In the genomic region with DNA sequence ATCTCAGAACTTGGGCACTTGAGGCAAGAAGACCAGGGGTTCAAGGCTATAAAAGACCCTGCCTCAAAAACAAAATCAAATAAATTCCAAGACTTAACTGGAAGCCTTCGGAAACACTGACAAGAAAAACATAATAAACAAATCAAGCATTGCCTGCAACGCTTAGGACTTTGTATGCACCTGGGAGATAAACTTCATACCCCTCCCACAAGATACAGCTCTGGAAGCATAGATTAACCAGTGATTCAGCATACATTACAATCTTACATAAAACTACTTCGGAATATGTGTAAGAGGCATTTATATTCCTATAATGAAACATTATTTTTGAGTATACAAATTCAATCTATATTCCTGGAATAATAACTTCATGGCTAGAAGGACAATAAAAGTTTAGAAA, we compare ENCODE assay signal across 9 mouse cellular contexts. TPM values are rescaled to one million over a fixed set of nuclear protein-coding genes. Genes with fewer than 3 reads are reported as not detected.
DNase-seq lines count a peak whose midpoint lies in the region; ATAC-seq and TF ChIP-seq lines count a peak whose summit lies in the region.
"Had no signal": no experiment of that assay in that cellular context is flagged by ENCODE, and none has a peak within 500 bp of the region (broad histone marks: within the 10 kb centered on the region; RNA-seq: fewer than 3 reads in every experiment).

No protein-coding gene starts in this region.

- H3K36me3 ChIP-seq in intestine, embryonic 14.5 days (ENCODE audit: control insufficient read depth, insufficient read depth, low read length) = peaks cover 18% of the 10 kb centered on the region
- H3K36me3 ChIP-seq in intestine, embryonic 16.5 days (ENCODE audit: control insufficient read depth, insufficient read depth, low read length) = no peaks in the 10 kb centered on the region
- peaks cover 20% of the 10 kb centered on the region for H3K36me3 ChIP-seq in midbrain, embryonic 12.5 days
- no peaks in the 10 kb centered on the region for H3K36me3 ChIP-seq in midbrain, embryonic 14.5 days (ENCODE audit: control insufficient read depth, insufficient read depth, low read length)
- peaks cover 17% of the 10 kb centered on the region; the same call in 1 of the 2 replicates for H3K36me3 ChIP-seq in limb, embryonic 12.5 days

- TF ChIP-seq CTCF in cerebellum, adult 2 months (IDR thresholded peaks at IDR 0.05; ENCODE audit: borderline replicate concordance, insufficient read depth, low read depth, low read length) = no peak

- H3K4me3 ChIP-seq in intestine, embryonic 14.5 days (ENCODE audit: low read depth, low read length) = no peak overlapping the region
- no peak overlapping the region for H3K4me3 ChIP-seq in intestine, embryonic 16.5 days (ENCODE audit: low read length)
- H3K4me3 ChIP-seq in midbrain, embryonic 12.5 days = no peak overlapping the region
- H3K4me3 ChIP-seq in midbrain, embryonic 14.5 days (replicated peaks; ENCODE audit: low read depth, low read length) = no peak overlapping the region
- no peak overlapping the region for H3K4me3 ChIP-seq in limb, embryonic 12.5 days (replicated peaks)
- no peak overlapping the region for H3K4me3 ChIP-seq in cerebellum, adult 2 months (replicated peaks; ENCODE audit: insufficient read depth, low read depth, low read length)

- TF ChIP-seq POLR2A in cerebellum, adult 2 months (IDR thresholded peaks at IDR 0.05; ENCODE audit: borderline replicate concordance, insufficient read depth, low read length) = no peak

- peaks cover 7% of the 10 kb centered on the region for H3K4me1 ChIP-seq in intestine, embryonic 14.5 days (replicated peaks; ENCODE audit: control insufficient read depth, insufficient read depth, low read length)
- H3K4me1 ChIP-seq in intestine, embryonic 16.5 days (ENCODE audit: control insufficient read depth, insufficient read depth, low read length) = peaks cover 6% of the 10 kb centered on the region
- peaks cover 29% of the 10 kb centered on the region for H3K4me1 ChIP-seq in midbrain, embryonic 12.5 days
- H3K4me1 ChIP-seq in midbrain, embryonic 14.5 days (ENCODE audit: control insufficient read depth, insufficient read depth, low read length) = 0 out of 2 replicates have a peak, but pooled peaks cover 3% of the 10 kb centered on the region
- H3K4me1 ChIP-seq in limb, embryonic 12.5 days (replicated peaks) = peaks cover 35% of the 10 kb centered on the region
- H3K4me1 ChIP-seq in cerebellum, adult 2 months (ENCODE audit: control insufficient read depth, insufficient read depth, low read length) = peaks cover 2% of the 10 kb centered on the region; the same call in 1 of the 2 replicates

- H3K27ac ChIP-seq in intestine, embryonic 14.5 days (ENCODE audit: low read depth) = no peak overlapping the region
- H3K27ac ChIP-seq in intestine, embryonic 16.5 days (ENCODE audit: low read length) = no peak overlapping the region
- H3K27ac ChIP-seq in midbrain, embryonic 12.5 days (replicated peaks) = no peak overlapping the region
- no peak overlapping the region for H3K27ac ChIP-seq in midbrain, embryonic 14.5 days (replicated peaks; ENCODE audit: low read depth, low read length)
- H3K27ac ChIP-seq in limb, embryonic 12.5 days = no peak overlapping the region
- no peak overlapping the region for H3K27ac ChIP-seq in cerebellum, adult 2 months (ENCODE audit: insufficient read depth, low read length)

- WGBS in intestine, embryonic 14.5 days = 52% methylated on average over 3 of the region's 3 CpGs
- 48% methylated on average over 3 of the region's 3 CpGs for WGBS in intestine, embryonic 16.5 days
- 80% methylated on average over 3 of the region's 3 CpGs for WGBS in midbrain, embryonic 12.5 days
- 74% methylated on average over 3 of the region's 3 CpGs for WGBS in midbrain, embryonic 14.5 days
- WGBS in limb, embryonic 12.5 days = 58% methylated on average over 3 of the region's 3 CpGs
- 77% methylated on average over 3 of the region's 3 CpGs for WGBS in cerebellum, adult 2 months

- H3K9me3 ChIP-seq in intestine, embryonic 14.5 days (ENCODE audit: control insufficient read depth, low read length) = no peaks in the 10 kb centered on the region
- no peaks in the 10 kb centered on the region for H3K9me3 ChIP-seq in intestine, embryonic 16.5 days (ENCODE audit: control insufficient read depth, low read length)
- no peaks in the 10 kb centered on the region for H3K9me3 ChIP-seq in midbrain, embryonic 12.5 days
- H3K9me3 ChIP-seq in midbrain, embryonic 14.5 days (ENCODE audit: control insufficient read depth, low read length) = no peaks in the 10 kb centered on the region
- no peaks in the 10 kb centered on the region for H3K9me3 ChIP-seq in limb, embryonic 12.5 days

- peak overlapping the region; percentile 65; the same call in 1 of the 2 replicates for H3K4me2 ChIP-seq in intestine, embryonic 14.5 days (ENCODE audit: low read length)
- no peak overlapping the region for H3K4me2 ChIP-seq in intestine, embryonic 16.5 days (ENCODE audit: low read depth, low read length)
- H3K4me2 ChIP-seq in midbrain, embryonic 12.5 days (replicated peaks) = peak overlapping the region; percentile 22; the same call in 1 of the 2 replicates
- H3K4me2 ChIP-seq in midbrain, embryonic 14.5 days (ENCODE audit: low read length) = no peak overlapping the region
- peak overlapping the region; percentile 39 for H3K4me2 ChIP-seq in limb, embryonic 12.5 days

- H3K27me3 ChIP-seq in intestine, embryonic 14.5 days (replicated peaks; ENCODE audit: control insufficient read depth, insufficient read depth, low read length) = no peaks in the 10 kb centered on the region
- no peaks in the 10 kb centered on the region for H3K27me3 ChIP-seq in intestine, embryonic 16.5 days (replicated peaks; ENCODE audit: control insufficient read depth, insufficient read depth, low read length)
- no peaks in the 10 kb centered on the region for H3K27me3 ChIP-seq in midbrain, embryonic 12.5 days
- no peaks in the 10 kb centered on the region for H3K27me3 ChIP-seq in midbrain, embryonic 14.5 days (ENCODE audit: control insufficient read depth, insufficient read depth, low read length)
- no peaks in the 10 kb centered on the region for H3K27me3 ChIP-seq in limb, embryonic 12.5 days
- no peaks in the 10 kb centered on the region for H3K27me3 ChIP-seq in cerebellum, adult 2 months (ENCODE audit: control insufficient read depth, insufficient read depth, low read length)

- DNase-seq in intestine, embryonic 14.5 days (ENCODE audit: low spot score) = no peak
- no peak for DNase-seq in midbrain, embryonic 14.5 days
- no peak for DNase-seq in cerebellum, adult 2 months
- no peak for DNase-seq in cerebellum, postnatal 4 days (ENCODE audit: low spot score in 2 of 2)
- DNase-seq: adrenal gland, postnatal 25 days; gastrocnemius, postnatal 14 days had no signal

- no peak overlapping the region for H3K9ac ChIP-seq in intestine, embryonic 14.5 days (ENCODE audit: low read length)
- H3K9ac ChIP-seq in intestine, embryonic 16.5 days (ENCODE audit: low read depth, low read length) = no peak overlapping the region
- no peak overlapping the region for H3K9ac ChIP-seq in midbrain, embryonic 12.5 days (replicated peaks)
- H3K9ac ChIP-seq in midbrain, embryonic 14.5 days (replicated peaks; ENCODE audit: low read length) = no peak overlapping the region
- no peak overlapping the region for H3K9ac ChIP-seq in limb, embryonic 12.5 days (replicated peaks)

- ATAC-seq in intestine, embryonic 14.5 days (replicated peaks; ENCODE audit: low FRiP score, low TSS enrichment, low read depth) = no peak
- ATAC-seq in intestine, embryonic 16.5 days = no peak
- ATAC-seq in midbrain, embryonic 12.5 days (ENCODE audit: low FRiP score, low read depth) = no peak
- ATAC-seq in midbrain, embryonic 14.5 days (ENCODE audit: low FRiP score, low TSS enrichment) = no peak
- no peak for ATAC-seq in limb, embryonic 12.5 days (ENCODE audit: insufficient number of reproducible peaks, insufficient read depth, low FRiP score, low TSS enrichment, low read depth)

RNA-seq across cellular contexts. Expression of a gene that starts 3.5 kb away (rescaled TPM):
- polyA plus RNA-seq in intestine, embryonic 14.5 days (2014; fragmentation: Nextera tagmentation; extraction: Ambion mirVana) = 10.7 and 12.4 TPM in 2 replicates
- 6.7 and 7.0 TPM in 2 replicates for polyA plus RNA-seq in intestine, embryonic 16.5 days (2015; fragmentation: Nextera tagmentation; extraction: Ambion mirVana)
- 18.0 and 18.2 TPM in 2 replicates for polyA plus RNA-seq in midbrain, embryonic 12.5 days (2016; fragmentation: Nextera tagmentation; extraction: Ambion mirVana)
- polyA plus RNA-seq in midbrain, embryonic 14.5 days (2014; fragmentation: Nextera tagmentation; extraction: Ambion mirVana) = 4.1 and 5.3 TPM in 2 replicates
- polyA plus RNA-seq in limb, embryonic 12.5 days (2016; fragmentation: Nextera tagmentation; extraction: Ambion mirVana) = 20.5 and 22.5 TPM in 2 replicates
- polyA plus RNA-seq in cerebellum, adult 2 months (2012; rRNA removed) = 10.0 and 10.9 TPM in 2 replicates

Comparison
In these comparisons a context has a peak if more than half of its experiments do, and no peak if none do; other contexts are left out.
1. H3K4me2 ChIP-seq: peak in intestine, embryonic 14.5 days (single experiment), midbrain, embryonic 12.5 days (single experiment) and limb, embryonic 12.5 days (single experiment); none in intestine, embryonic 16.5 days (single experiment) and midbrain, embryonic 14.5 days (single experiment).